Mouse (Mus musculus) heart, adult 2 months (tissue): ENCODE measurements around the gene Olfr91.

Experiments used
- CTCF ChIP-seq: fragments of 200-600 bp; IDR thresholded peaks from 2 replicates; pipeline ENCODE4 v1.8.1; 2022; ENCODE audit warnings: antibody characterized with exemption, mild to moderate bottlenecking, moderate library complexity
- EP300 ChIP-seq: fragments of 200-500 bp; IDR thresholded peaks from 2 replicates; pipeline ENCODE4 v1.6.1; 2011; ENCODE audit warnings: low read depth, low read length, control low read depth; ENCODE audit not compliant: insufficient read depth
- POLR2A ChIP-seq: fragments of 200-500 bp; IDR thresholded peaks from 2 replicates; pipeline ENCODE4 v1.6.1; 2011; ENCODE audit warnings: mild to moderate bottlenecking, low read depth, low read length, control low read depth; ENCODE audit not compliant: insufficient read depth

DNA sequence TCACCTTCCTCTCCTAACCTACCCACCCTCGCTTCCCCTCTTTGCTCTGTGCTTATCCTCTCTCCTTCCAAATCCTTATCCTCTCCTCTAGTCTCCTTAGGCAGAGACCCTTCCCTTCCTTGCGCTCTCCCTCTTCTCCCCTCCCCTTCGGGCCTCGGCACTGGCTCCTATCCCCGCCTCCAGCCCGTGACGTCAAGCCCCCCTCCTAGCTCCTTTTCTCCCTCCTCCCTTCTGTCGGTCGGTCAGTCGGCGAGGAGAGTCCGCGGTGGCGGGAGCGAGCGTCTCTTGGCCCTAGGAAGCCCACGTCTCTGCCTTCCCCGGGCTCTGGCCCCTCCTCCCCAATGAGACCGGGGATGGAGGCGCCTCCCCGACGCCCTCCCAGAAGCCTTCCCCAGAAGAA, 47.7 kb downstream of the Olfr91 start:
- TF ChIP-seq CTCF (no peak), POLR2A (peak; percentile 74), EP300 (no peak)
